28 mouse cellular contexts compared by ENCODE assay signal in the genomic region with DNA sequence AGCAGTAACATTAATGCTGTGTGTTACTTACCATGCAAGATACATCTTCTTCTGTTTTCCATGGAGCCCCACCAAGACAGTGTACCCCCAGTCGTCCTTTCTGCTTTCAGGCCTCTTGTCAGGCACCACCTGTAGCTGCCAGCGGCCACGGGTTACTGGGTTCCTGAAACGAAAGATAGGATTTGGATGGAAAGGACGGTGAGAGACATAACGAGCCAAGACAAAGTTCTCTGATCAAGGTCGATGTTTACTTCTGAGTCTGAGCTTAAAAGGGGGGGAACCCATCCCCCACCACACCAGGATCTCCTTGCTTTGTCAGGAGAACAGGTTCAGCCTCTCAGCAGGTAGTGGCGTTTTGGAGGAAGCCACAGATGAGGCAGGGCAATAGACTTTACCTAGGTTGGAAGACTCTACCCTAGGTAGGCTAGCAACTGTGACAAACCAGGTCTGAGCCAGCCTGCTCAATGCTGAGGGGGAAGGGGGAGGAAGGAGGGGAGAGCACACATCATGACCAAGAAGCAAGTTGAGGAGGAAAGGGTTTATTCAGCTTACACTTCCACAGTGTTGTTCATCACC.
"Had no signal": no experiment of that assay in that cellular context is flagged by ENCODE, and none has a peak within 500 bp of the region (broad histone marks: within the 10 kb centered on the region; RNA-seq: fewer than 3 reads in every experiment).

No protein-coding gene starts in this region.

- H3K27me3 ChIP-seq: hindbrain, embryonic 12.5 days; kidney, embryonic 15.5 days; limb, embryonic 13.5 days; limb, embryonic 15.5 days; liver, embryonic 13.5 days; liver, embryonic 15.5 days had no signal

- H3K9me3 ChIP-seq: hindbrain, embryonic 10.5 days; hindbrain, embryonic 12.5 days; kidney, embryonic 15.5 days; limb, embryonic 15.5 days; liver, embryonic 13.5 days; liver, embryonic 15.5 days had no signal

- H3K4me2 ChIP-seq: heart, embryonic 11.5 days; hindbrain, embryonic 12.5 days; hindbrain, embryonic 14.5 days; kidney, embryonic 15.5 days; limb, embryonic 13.5 days; limb, embryonic 15.5 days; liver, embryonic 13.5 days; liver, embryonic 15.5 days had no signal

- H3K36me3 ChIP-seq: hindbrain, embryonic 10.5 days; hindbrain, embryonic 12.5 days; kidney, embryonic 15.5 days; limb, embryonic 13.5 days; limb, embryonic 15.5 days; liver, embryonic 13.5 days; liver, embryonic 15.5 days had no signal

- ATAC-seq: hindbrain, embryonic 16.5 days; inflammation-experienced regulatory T-cells, adult 6 months; intestine, embryonic 16.5 days; liver, postnatal 0 days had no signal

- H3K27ac ChIP-seq: gastrocnemius, adult 2 months; heart, adult 2 months; hindbrain, embryonic 10.5 days; hindbrain, embryonic 12.5 days; hindbrain, embryonic 14.5 days; kidney, embryonic 15.5 days; kidney, postnatal 0 days; limb, embryonic 13.5 days; limb, embryonic 15.5 days; liver, embryonic 13.5 days; liver, embryonic 15.5 days had no signal

- DNase-seq: gastrocnemius, adult 2 months; gastrocnemius, postnatal 10 days; gastrocnemius, postnatal 25 days; heart, adult 2 months; heart, postnatal 10 days; heart, postnatal 4 days; kidney, adult 11 months; kidney, adult 2 months; kidney, adult 9 months; kidney, postnatal 14 days; kidney, postnatal 36 days; layer of hippocampus, adult 9-11 months; layer of hippocampus, postnatal 36 days; left cerebral cortex, postnatal 4 days; liver, embryonic 13.5 days; liver, postnatal 0 days had no signal

- H3K4me1 ChIP-seq: hindbrain, embryonic 10.5 days; hindbrain, embryonic 12.5 days; kidney, embryonic 15.5 days; limb, embryonic 13.5 days; limb, embryonic 15.5 days; liver, embryonic 13.5 days; liver, embryonic 15.5 days had no signal

- H3K9ac ChIP-seq: hindbrain, embryonic 12.5 days; hindbrain, embryonic 14.5 days; kidney, embryonic 15.5 days; limb, embryonic 13.5 days; limb, embryonic 15.5 days; liver, embryonic 13.5 days; liver, embryonic 15.5 days; liver, postnatal 0 days had no signal

- H3K4me3 ChIP-seq: gastrocnemius, adult 2 months; heart, adult 2 months; hindbrain, embryonic 10.5 days; hindbrain, embryonic 12.5 days; kidney, embryonic 15.5 days; limb, embryonic 13.5 days; limb, embryonic 15.5 days; liver, embryonic 13.5 days; liver, embryonic 15.5 days had no signal
